Mouse (Mus musculus) bone marrow macrophage, adult 2 months (primary cell): ENCODE data around the gene Gm21188.
"Not testable (repeated sequence)": the region's sequence is repeated elsewhere in the genome, so short reads cannot be mapped to it uniquely, and the experiment has no call there.

Source experiments
- CTCF ChIP-seq: IDR thresholded peaks from 2 replicates; pipeline ENCODE4 v1.5.1; 2012; ENCODE audit warnings: low read depth, mild to moderate bottlenecking, low read length, moderate library complexity
- POLR2A ChIP-seq: IDR thresholded peaks from 2 replicates; pipeline ENCODE4 v1.6.1; 2012; ENCODE audit warnings: mild to moderate bottlenecking, low read depth, low read length, borderline replicate concordance

DNA sequence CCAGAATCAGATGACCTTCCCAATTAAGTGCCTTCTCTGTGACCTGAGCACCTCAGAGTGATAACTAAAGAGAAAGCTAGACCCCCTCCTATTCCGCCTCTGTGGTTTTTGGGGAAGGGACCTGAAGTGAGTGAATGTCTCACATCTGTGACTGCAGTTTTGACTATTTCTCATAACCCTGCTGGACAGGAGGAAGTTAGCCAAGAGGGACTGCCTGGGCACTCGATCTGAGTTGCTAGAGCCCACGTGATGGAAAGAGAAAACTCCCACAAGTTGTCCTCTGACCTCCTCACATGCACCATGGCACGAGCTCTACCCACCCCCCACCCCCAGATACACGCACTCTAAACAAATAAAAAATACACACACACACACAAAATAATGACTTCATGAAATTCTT is 3.4 kb downstream of the Gm21188 start:
- TF ChIP-seq POLR2A, CTCF: not testable (repeated sequence)
